Mouse (Mus musculus): ENCODE measurements around the gene Nanos3. TPM values are rescaled to one million over a fixed set of nuclear protein-coding genes. Genes with fewer than 3 reads are reported as not detected.

Gene Nanos3
- polyA plus RNA-seq, 2 experiments from 2014 or later = 1.1 TPM; not detected in 1

DNA sequence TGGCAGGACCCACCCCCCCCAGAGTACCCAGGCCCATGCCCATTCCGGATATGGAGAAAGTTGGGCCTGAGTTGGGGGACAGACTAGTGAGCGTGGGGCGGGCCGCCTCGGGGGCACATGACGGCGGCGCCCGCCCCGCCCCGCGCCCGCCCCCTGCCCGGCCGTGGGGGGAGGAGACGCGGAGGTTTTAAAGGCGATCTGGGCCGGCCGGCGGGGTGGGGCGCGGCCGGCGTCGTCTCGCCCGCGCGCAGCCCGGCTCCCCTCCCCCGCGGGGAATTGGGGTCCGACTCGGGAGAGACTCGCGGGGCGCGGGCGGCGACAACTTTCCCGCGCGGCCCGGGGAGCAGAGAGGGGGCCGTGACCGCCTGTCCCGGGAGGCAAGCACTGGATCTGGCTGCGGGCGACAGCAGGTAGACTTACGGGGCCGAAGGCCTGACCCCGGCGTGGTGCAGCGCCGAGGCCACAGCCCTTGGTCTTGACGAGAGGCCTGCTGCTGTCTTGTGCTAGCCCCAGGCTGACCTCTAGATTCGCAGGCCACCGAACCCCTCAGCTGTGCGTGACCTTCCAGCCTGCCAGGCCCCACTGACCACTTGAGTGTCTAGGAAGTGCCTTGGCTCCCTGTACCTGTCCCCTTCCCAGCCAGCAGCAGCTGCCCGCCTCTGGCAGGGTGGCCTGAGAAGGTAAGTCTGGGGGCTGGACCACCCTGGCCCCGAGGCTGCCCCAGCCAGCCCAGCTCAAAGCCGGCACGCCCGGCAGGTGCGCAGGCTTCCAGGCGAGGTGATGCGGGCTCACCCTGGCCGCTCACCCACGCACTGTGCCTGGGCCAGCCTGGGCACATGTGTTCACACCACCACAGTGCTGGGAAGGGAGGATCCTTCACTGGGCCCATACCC, 15.9 kb upstream of the Nanos3 start:
- ATAC-seq = no peak

DNA sequence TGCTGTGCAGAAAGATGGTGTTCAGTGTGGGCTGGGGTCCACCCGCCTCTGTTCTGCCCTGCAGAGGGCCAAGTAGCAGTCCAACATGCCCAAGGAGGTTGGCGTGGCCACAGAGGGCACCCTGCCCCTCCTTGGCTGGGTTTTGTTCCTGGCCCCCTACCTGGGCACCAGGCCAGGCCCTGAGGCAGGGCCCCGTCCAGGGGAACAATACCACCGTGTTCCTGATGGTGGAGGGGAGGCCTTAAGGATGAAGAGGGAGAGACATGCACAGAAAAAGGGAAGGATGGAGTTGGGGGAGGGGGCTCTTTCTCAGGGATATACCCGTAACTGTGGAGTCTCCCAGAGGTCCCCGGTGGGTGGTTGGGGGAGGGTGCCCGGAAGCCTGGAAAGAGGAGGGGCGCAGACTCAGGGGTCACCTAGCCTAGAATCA, 15.1 kb upstream of the Nanos3 start:
- no peak for ATAC-seq

DNA sequence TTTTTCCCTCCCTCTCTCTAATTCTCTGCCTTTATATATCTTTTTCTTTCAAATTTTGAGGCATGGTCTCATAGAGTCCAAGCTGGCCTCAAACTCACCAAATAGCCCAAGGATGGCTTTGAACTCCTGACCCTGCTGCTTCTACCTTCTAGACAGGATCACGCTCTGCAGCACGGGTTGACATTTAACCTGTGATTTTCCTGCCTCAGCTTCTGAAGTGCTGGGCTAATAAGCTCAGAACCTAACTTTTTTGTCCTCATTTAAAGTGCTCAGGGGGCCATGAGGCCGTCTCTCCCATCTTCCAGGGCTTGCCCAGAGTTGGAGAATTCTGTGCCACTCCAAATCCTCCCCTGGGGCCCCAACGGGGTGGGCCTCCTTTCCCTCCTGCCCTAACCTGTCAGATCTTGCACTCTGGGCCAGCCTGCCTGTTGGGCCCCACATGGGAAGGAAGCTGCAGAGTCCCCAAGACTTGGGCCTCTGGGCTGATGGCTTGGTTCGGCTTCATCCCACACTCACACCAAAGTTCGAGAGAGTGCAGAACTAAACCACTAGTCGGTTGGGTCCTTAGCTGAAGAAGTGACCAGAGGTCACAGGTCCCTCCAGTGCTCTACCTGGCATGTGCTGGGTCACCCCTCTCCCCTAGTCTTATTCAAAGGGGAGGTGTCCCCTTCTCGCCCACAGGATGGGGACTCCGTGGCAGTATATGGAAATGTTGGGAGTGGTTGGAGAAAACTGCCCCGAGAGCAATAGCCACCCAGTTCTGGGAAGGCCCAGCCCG, 14.5 kb upstream of the Nanos3 start:
- ATAC-seq = no peak

DNA sequence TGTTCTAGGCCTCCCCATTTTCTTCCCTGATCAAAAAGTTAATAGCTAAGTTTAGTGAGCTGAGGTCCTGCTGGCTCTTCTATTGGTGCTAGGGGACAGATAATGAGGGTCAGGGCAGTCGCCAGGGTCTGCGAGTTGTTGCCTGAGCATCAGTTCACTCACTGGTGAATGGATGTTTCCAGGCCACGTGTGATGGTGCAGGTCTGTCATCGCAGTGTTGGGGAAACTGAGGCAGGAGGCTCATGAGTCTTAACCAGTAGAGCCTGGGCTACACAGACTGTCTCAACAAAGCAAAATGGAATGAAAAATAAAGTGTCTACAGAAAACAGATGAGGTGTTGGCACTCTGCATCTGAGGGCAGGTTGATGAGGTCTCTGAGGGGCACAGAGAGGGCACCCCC, 13.9 kb upstream of the Nanos3 start:
- ATAC-seq = no peak

DNA sequence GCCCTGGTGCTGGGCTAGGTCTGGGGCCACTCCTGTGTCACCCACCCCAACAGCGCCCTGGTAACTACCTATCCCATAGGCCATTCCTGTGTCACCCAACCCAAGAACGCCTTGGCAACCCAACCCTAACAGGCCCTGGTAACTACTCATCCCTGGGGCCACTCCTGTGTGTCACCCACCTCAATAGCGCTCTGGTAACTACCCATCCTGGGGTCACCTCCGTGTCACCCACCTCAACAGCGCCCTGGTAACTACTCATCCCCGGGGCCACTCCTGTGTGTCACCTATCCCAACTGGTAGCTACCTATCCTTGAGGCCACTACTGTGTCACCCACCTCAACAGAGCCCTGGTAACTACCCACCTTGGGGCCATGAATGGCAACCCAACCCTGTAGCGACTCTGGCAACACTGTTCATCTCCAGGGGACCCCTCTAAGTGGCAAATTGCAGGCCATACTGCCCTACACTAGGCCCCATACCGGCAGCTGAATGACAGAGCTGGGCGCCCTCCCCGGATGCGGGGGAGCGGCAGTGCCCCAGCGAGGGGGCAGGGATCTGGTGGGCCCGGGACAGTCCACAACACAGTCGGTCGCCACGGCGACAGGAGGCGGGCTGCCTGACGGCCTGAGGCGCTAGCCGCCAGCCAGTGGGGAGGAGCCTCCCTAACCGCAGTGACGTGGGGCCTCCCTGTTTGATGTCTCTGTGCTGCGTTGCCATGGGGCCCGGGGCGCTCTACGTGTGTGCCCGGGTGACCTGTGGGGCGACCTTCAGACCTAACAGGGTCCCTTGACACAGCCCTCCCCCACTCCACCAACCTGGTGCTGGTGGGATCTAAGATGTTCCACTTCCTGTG, 13.1 kb upstream of the Nanos3 start:
- peak; percentile 78 for ATAC-seq

DNA sequence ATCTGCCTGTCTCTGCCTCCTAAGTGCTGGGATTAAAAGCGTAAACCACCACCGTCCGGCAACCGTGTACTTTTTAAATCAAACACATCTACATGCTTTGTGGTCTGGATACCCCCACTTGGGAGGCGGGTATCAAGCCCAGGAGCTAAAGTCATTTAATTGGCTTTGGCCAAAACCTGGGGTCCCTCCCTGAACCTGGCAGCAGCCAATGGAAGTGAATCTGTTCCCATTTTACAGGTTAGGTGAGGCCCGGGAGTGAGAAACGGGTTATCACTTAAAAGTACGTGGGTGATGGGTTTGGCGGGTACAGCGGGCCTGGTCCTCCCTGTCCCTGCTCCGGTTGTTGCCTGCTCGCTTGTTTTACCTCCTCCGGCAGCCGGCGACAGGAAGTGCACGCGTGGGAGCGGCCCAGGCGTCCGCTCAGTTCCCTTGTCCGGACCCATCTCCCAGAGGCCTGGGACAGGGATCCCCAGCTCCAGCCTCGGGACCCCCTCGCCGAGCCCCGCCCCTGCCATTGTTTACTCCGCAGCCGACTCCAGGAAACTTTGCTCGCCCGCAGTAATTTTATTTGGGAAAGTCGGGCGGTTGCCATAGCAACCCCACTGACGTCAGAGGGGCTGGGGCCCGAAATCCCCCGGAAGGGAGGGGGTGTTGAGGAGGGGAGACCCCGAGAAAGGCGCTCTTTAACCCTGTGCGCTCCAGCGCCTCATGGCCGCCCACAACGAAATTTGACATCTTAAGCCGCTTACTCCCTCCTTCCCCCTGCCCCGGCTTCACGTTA, 12.3 kb upstream of the Nanos3 start:
- ATAC-seq = peak; percentile 21

DNA sequence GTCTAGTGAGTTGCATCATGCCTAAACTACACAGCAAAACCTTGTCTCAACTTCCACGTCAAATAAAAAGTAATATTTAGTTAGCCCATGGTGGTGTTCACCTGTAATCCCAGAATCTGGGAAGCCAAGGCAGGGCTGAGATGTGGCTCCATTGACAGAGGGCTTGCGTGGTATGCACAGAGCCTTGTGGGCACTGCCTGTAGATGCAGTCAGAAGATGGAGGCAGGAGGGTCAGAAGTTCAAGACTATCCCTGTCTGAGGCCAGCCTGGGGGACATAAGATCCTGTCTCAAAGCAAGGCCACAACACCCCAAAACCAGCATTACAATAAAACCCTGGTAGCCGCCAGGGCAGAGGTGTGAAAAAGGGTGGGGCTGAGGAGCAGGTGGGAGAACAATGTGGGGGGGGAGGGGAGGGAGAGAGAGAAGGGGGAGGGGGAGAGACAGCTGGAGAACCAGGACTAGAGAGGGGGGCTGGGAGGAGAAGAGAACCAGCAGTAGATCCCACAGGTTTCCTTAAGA, 9.3 kb upstream of the Nanos3 start:
- ATAC-seq = no peak

DNA sequence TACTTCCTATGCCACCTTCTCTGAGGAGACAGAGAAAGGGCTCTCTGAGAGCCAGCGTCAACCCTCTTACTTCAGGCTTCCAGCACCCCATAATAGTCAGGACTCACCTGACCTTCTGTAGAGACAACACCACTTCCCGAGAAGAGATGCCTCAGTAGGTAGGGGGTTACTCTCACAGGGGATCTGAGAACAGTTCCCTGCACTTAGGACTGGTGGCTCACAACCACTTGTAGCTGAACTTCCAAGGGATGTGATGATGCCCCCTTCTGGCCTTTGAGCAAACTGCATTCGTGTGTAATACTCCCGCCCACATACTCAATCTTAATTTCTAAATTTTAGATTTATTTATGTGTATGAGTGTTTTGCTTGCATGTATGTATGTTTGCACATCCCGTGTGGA, 8.5 kb upstream of the Nanos3 start:
- no peak for ATAC-seq

DNA sequence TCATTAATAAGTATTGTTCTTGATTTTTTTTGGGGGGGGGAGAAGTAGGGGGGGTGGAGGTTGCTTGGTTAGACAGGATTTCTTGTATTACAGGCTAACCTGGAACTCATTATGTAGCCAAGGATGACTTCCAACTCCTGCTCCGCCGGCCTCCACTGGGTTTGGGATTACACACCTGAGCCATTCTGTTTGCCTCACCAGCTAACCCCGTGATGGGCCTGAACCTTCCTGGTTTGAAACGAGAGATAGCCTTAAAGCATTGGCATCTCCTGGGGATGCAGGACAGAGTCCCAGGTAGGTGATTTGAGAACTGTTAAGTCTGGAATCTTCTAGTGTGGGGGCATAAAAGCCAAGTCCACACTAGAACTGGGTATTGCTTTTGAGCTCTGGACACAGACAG, 8.1 kb upstream of the Nanos3 start:
- no peak for ATAC-seq

DNA sequence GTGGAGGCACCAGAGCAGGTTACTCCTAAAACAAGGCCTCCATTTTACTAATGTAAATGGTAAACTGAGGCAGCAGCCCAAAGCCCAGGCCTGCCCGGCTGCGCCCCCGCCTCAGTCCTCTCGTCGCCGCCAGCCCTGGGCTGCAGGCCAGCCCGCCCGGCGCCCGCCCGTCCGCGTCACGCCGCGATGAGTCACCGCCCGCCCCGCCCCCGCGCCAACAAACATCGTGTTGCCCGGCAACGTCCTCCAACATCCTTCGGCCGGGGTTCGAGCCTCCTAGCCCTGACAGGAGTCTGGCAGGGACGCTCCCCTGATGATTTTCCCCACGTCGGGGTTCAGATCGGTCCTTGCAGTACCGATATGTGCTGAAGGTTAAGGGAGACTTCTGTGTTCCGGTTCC, 7.5 kb upstream of the Nanos3 start:
- peak; percentile 57 for ATAC-seq

DNA sequence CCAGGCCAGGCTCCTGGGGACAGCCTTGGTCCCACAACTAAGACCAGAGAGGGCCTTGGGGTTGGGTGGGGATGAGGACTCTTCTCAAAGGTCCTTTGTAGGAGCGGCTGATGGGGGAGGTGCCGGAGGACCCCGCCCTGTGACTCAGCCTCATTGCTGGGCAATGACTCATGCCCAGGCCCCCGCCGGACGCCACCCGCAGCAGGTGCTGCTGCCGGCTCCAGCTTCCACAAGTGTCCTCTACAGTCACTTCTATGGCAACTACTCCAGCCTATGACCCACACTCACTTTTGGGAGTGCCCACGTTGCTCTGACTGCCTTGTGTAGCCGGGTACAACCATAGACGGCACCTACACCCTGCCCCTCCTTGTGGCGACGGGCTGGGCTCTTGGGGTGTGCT, 7.0 kb upstream of the Nanos3 start:
- ATAC-seq = peak; percentile 8

DNA sequence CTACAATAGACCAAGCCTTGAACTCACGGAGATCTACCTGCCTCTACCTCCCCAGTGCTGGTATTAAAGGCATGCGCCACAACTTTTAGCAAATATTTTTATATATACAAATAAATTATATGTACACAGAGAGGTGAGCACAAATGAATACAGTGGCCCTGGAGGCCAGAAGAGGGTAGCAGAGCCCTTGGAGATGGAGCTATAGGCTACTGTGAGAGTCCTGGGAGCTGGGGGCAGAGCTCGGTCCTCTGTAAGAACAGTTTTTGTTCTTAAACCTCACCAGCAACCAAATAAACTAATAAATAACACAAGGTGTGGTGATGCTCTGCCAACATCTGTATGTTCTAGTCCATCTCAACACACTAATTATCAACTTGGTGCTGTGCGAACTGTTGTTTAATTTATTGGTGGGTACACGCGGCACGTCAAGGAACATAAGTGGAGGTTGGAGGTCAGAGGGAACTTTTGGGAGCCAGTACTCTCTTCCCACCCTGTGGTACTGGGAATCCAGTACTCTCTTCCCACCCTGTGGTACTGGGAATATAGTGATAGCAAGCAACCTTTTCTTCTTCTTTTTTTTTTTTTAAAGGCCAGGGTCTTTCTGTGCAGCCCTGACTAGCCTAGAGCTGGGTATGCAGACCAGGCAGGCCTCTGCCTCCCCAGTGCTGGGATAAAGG, 5.3 kb upstream of the Nanos3 start:
- no peak for ATAC-seq

DNA sequence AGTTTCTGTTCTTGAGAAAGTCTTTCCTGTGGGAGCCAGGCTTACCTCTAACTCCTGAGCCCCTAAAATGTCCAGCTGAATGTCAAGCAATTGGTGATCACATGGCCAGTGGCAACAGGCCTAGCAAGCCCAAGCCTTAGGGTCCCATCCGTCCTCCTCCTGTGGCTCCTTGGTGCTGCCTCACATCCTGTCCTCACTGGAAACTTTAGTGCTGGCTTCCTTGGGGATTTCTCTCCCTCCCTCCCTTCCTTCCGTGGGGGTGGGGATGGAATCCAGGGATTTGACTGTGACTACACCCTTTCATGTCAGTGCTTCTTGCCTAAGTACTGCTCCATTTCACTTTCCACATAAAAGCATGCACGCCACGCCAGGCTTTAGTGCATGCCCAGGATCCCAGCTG, 4.6 kb upstream of the Nanos3 start:
- no peak for ATAC-seq

DNA sequence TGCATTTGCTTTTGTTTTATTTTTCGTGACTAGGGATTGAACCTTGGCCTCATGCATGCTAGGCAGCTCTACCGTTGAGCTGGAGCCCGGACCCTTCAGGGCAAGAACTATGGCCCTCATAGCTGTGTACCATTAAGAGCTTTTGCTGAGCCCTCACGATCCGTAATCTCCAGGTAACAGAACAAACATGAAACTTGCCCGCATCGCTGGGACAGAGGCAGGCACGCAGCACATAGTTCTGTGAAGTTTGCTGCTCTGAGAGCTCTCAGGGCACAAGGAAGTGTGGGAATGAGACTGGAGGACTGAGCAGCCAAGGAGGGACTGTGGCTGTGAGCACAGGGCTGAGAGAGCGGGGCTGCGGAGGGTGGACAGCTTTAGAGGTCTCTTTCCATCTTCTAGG, 3.7 kb upstream of the Nanos3 start:
- no peak for ATAC-seq

DNA sequence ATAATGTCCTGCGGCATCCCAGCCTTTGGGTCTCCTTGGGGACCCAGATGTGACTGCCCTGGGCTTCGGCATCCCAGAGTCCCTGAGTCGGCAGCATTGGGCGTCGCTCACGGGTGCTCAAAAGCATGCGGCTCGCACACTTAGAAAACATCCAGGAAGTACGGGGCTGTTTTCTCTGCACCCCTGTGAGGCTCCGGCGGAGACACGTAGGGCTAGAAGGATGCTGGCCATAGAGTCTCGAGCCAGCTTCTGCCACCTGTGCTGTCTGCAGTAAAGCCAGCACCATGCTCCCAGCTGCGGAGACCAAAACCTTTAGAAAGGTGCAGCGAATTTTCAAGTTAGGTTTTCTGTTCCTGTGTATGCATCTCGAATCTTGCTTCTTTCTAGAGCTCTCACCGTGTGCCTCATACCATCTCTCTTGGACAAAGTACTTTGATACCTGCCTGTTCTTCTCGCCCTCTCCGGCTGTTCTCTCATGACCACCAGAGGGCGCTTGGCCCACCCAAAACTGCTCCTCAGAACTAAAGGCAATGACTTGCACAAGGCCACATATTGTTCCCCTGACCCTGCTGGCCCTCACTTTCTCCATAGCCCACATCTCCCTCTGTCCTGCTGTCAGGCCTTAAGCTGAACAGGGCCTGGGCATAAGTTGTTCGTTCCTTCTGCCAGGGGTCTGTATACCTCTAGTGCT, 2.2 kb upstream of the Nanos3 start:
- ATAC-seq = peak; percentile 45

DNA sequence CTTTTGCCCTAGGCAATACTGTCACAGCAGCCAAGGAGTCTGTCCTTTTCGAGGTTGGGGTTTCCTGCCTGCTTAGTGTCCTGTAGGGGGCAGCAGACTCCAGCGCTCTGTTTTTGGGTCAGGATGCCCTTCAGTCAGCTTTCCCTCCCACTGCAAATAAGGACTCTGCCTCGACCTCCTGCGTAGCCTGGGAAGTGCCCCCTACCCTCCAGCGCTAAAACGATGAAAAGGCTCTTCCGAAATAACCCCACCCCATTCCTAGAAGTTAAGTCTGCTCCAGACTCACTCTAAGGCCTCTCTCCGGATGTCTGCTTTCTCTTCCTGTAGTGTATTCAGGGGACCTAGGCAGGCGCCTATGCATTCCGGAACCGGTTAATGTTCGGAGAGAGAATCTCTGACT, 1.5 kb upstream of the Nanos3 start:
- ATAC-seq = peak; percentile 80

DNA sequence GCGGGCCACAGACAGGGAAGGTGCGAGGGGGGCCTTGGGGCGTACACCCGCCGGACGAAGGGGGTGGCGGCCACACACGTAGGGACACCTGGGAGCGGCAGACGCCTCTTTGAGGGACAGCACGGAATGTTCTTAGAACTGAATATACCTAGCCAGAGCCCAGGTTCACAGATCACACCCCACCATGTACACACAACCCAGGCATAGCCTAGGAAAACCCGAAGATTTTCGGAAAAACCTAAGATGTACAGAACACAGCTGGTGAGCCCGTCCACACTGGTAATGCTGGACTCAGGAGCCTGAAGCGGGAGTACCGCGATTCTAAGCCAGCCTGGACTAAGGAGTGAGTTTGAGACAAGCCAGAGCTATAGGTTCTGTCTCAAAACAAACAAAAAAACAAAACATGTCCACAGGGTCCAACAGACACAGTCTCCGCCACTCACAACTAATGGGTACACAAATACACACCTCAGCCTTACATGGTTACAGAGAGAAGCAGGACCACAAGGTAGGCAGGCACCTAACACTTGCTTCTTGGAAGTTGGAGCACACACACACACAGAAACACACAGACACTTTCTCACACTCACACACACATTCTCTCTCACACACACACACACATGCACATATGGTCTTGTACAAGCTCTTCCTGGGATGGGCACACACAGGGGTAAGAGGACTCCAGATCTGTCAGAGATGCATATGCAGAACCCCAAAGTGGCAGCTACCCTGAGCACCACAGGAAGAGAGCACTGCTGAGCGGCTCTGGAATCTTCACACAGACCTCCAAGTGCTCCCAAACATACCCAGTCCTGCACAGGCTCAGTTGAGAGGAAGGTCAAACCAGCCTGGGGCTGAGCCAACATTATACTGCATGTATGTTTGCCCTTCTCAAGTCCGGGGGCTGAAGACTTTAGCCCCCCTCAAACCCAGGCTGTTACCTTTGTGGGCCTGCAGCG, 653 bp downstream of the Nanos3 start:
- ATAC-seq = no peak

DNA sequence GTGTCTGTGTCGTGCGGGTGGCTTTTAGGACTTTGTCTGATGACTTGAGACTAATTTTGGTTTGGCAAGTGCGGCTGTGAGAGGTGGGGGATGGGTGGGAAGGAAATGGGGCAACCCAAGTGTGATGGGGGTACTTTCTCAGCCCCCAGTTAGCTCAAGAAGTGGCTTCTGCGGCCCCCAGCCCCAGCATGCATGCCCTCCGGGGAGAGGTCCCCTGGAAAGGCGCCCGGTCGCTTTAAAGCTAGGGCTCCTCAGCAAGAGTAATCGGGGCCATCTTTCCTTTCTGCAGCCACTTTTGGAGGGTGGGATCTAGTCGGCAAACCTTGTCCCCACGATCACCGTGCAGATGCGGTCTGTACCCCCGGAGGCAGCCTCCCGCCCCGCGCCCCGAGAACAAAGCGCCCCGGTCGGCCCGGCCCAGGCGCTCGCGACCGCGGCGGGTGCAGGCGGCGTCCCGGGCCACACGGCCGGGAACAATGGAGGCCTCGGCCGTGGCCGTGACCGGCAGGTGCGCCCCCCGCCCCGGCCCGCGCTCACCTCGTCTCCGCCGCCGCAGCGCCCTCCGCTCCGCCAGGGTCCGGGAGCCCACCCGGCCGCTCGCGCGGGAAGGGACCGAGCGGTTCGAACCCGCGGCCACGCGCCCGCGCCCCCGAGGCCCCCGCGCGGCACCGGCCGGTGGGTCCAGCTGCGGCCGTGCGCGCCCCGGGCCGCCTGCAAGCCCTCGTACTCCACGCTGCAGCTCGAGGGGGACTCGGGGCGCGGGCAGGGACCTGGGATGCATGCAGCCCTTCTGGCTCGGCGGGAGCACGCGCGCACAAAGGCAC, 1.5 kb downstream of the Nanos3 start:
- ATAC-seq = no peak

DNA sequence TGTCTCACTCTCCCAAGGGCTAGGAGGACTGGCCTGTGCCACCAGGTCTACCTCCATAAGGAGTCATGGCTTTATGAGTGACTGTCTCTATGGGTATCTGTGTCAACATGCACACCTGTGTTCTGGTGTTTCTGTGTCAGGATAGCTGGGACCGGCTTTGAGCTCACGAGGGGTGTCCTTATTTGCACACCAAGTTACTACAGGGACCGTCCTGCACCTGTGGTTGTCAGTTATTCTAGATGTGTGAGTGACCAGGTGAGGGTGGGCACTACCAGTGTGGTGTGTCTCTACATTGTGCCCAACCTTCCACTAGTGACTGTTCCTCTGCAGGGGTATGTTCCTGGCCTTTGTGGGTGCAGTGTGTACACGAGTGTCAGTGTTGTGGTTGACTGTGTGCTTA, 2.2 kb downstream of the Nanos3 start:
- no peak for ATAC-seq

All from activated CD4-positive, CD25-positive, alpha-beta regulatory T cell, adult 4 months (primary cell).